Mouse (Mus musculus) heart, embryonic 15.5 days (tissue): ENCODE measurements around the gene Hmcn2. TPM values are rescaled to one million over a fixed set of nuclear protein-coding genes. Genes with fewer than 3 reads are reported as not detected.
A peak's percentile ranks its signal among the peaks of the same experiment; 100 is the strongest.

Experiments
- ATAC-seq: fragments of 200-750 bp; cut with Nextera tagmentation; replicated peaks from 2 replicates; pipeline ENCODE4 v1.8.0; 2017; ENCODE audit warnings: low read depth, moderate TSS enrichment; ENCODE audit not compliant: insufficient number of reproducible peaks, insufficient read depth, low FRiP score
- H3K27ac ChIP-seq: fragments of 300-500 bp; sonication (generic); 2 replicates; pipeline ENCODE4 v1.5.1; 2015; ENCODE audit warnings: mild to moderate bottlenecking, inconsistent platforms
- H3K27me3 ChIP-seq: fragments of 300-500 bp; sonication (generic); 2 replicates; pipeline ENCODE4 v1.6.1; 2015; ENCODE audit warnings: inconsistent platforms
- H3K36me3 ChIP-seq: fragments of 300-500 bp; sonication (generic); 2 replicates; pipeline ENCODE4 v1.6.1; 2015; ENCODE audit warnings: mild to moderate bottlenecking, inconsistent platforms
- H3K4me1 ChIP-seq: fragments of 300-500 bp; sonication (generic); replicated peaks from 2 replicates; pipeline ENCODE4 v1.6.1; 2015; ENCODE audit warnings: inconsistent platforms
- H3K4me2 ChIP-seq: fragments of 300-500 bp; sonication (generic); 2 replicates; pipeline ENCODE4 v1.6.1; 2015; ENCODE audit warnings: inconsistent platforms, mild to moderate bottlenecking, moderate library complexity
- H3K4me3 ChIP-seq: fragments of 300-500 bp; sonication (generic); 2 replicates; pipeline ENCODE4 v1.5.1; 2015; ENCODE audit warnings: mild to moderate bottlenecking, inconsistent platforms
- H3K9ac ChIP-seq: fragments of 300-500 bp; sonication (generic); 2 replicates; pipeline ENCODE4 v1.6.1; 2015; ENCODE audit warnings: mild to moderate bottlenecking, inconsistent platforms
- H3K9me3 ChIP-seq: fragments of 300-500 bp; sonication (generic); replicated peaks from 2 replicates; pipeline ENCODE4 v1.6.1; 2016; ENCODE audit warnings: inconsistent platforms
- WGBS: fragments of 180-500 bp; shearing (Covaris S2); methylation state at CpG from one replicate; pipeline ENCODE4 v1.1.7; 2015; ENCODE audit warnings: mixed read lengths; 5-methylcytosine and 5-hydroxymethylcytosine counted together
- polyA plus RNA-seq: library from polyadenylated mRNA; unstranded; fragments of >200 nt; fragmentation: Nextera tagmentation; extraction: Ambion mirVana; gene quantifications from 2 replicates; pipeline ENCODE4 v1.2.1, GENCODE M21; 2015

Gene Hmcn2
- polyA plus RNA-seq, 1 experiment from 2014 or later: 1.1 TPM

DNA sequence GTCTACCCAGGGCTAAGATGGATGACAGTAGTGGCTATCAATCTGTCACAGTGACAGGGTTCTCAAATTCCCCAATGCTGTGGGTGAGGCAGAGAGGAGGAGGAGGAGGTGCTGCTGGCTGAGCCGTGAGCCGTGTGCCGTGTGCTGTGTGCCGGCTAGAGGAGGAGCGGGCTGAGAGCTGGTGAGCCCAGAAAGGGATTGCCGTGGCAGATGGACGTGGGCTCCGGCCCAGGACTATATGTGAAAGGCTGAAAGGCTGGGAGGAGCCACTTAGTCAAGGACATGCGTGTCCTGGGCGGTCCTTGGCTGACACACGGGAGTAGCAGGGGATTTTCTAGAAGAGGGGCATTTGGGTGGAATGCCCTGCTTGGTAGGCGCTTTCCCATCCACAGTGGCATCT, 31.3 kb upstream of the Hmcn2 start:
- H3K9me3 ChIP-seq: no peaks in the 10 kb centered on the region
- peaks cover 44% of the 10 kb centered on the region for H3K36me3 ChIP-seq
- no peaks in the 10 kb centered on the region for H3K27me3 ChIP-seq
- no peak overlapping the region for H3K4me3 ChIP-seq
- no peak overlapping the region for H3K9ac ChIP-seq
- H3K4me1 ChIP-seq: peaks cover 5% of the 10 kb centered on the region
- no peak for ATAC-seq
- H3K4me2 ChIP-seq: no peak overlapping the region
- WGBS: 93% methylated on average over 12 of the region's 12 CpGs
- H3K27ac ChIP-seq: no peak overlapping the region

DNA sequence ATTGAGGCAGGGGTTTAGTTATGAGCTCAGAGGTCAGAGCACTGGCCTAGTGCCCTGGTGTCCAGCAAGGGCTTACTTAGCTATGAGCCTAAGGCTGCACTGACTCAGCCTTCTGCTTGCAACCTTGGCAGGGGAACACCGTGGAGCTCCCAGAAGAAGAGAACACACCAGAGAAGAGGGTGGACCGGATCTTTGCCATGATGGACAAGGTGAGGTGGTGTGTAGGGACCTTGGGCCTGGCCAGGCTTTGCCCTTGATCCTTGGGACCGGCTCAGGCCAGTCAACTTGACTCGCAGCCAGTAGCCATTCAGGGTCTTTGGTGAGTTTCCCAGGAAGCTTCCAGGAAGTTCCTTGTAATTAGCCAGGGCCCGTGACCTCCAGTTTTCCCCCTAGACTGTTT, 29.7 kb upstream of the Hmcn2 start:
- Histone ChIP-seq H3K36me3 (peaks cover 58% of the 10 kb centered on the region), H3K9ac (no peak overlapping the region), H3K4me3 (no peak overlapping the region), H3K9me3 (no peaks in the 10 kb centered on the region), H3K27me3 (no peaks in the 10 kb centered on the region), H3K4me2 (no peak overlapping the region), H3K27ac (no peak overlapping the region), H3K4me1 (no peaks in the 10 kb centered on the region)
- WGBS: 85% methylated on average over 5 of the region's 5 CpGs
- ATAC-seq: no peak

GRCm38 (mm10) chr2:31291421-31291820, 22.8 kb upstream of the Hmcn2 start:
- H3K4me1 ChIP-seq: no peaks in the 10 kb centered on the region
- H3K36me3 ChIP-seq: peaks cover 42% of the 10 kb centered on the region
- 9% methylated on average over 6 of the region's 6 CpGs for WGBS
- no peak for ATAC-seq
- H3K27me3 ChIP-seq: no peaks in the 10 kb centered on the region
- no peak overlapping the region for H3K4me3 ChIP-seq
- H3K27ac ChIP-seq: no peak overlapping the region
- no peak overlapping the region for H3K9ac ChIP-seq
- H3K4me2 ChIP-seq: no peak overlapping the region
- H3K9me3 ChIP-seq: no peaks in the 10 kb centered on the region

- H3K9me3 ChIP-seq: no peaks in the 10 kb centered on the region
- 3% methylated on average over 4 of the region's 4 CpGs for WGBS
- peaks cover 18% of the 10 kb centered on the region for H3K36me3 ChIP-seq
- ATAC-seq: no peak
- H3K4me3 ChIP-seq: no peak overlapping the region
- H3K27ac ChIP-seq: no peak overlapping the region
- H3K4me1 ChIP-seq: peaks cover 13% of the 10 kb centered on the region
- H3K27me3 ChIP-seq: no peaks in the 10 kb centered on the region
- no peak overlapping the region for H3K9ac ChIP-seq
- no peak overlapping the region for H3K4me2 ChIP-seq
Measured at GRCm38 (mm10) chr2:31294985-31295384, 19.2 kb upstream of the Hmcn2 start.

DNA sequence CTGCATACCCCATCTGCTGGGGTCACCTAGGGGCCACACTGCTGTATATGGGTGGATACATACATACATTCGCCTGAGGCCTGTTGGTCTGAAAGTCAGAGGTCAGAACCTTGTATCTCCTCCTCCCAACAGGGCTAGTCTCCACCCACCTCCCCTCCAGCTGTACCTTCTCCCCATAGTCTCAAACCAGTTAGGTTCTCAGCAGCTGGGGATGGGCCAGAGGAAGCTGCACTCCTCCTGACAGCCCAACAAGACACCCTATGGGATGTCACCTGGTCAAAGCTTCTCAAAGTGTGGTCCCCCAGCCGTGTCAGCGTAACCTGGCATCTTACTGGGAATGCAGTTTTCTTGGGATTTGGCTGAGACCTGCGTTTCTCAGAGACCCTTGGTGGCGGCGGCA, 17.8 kb upstream of the Hmcn2 start:
- 81% methylated on average over 6 of the region's 6 CpGs for WGBS
- H3K27me3 ChIP-seq: no peaks in the 10 kb centered on the region

GRCm38 (mm10) chr2:31297602-31298268, 16.5 kb upstream of the Hmcn2 start:
- ATAC-seq: peak; percentile 73
- peak overlapping the region; percentile 57 for H3K4me3 ChIP-seq
- 6% methylated on average over 17 of the region's 17 CpGs for WGBS
- H3K9me3 ChIP-seq: no peaks in the 10 kb centered on the region
- peaks cover 13% of the 10 kb centered on the region for H3K4me1 ChIP-seq
- H3K36me3 ChIP-seq: peaks cover 10% of the 10 kb centered on the region; the same call in 1 of the 2 replicates
- H3K4me2 ChIP-seq: peak overlapping the region; percentile 68
- no peaks in the 10 kb centered on the region for H3K27me3 ChIP-seq
- no peak overlapping the region for H3K27ac ChIP-seq
- H3K9ac ChIP-seq: peak overlapping the region; percentile 58

More for the DNA sequence above, 17.8 kb upstream of the Hmcn2 start:
- no peak; the same call in 1 of the 2 replicates for ATAC-seq
- Histone ChIP-seq H3K4me2 (no peak overlapping the region), H3K4me3 (no peak overlapping the region), H3K4me1 (peaks cover 13% of the 10 kb centered on the region), H3K9me3 (no peaks in the 10 kb centered on the region), H3K9ac (no peak overlapping the region), H3K36me3 (peaks cover 18% of the 10 kb centered on the region; the same call in 1 of the 2 replicates), H3K27ac (no peak overlapping the region)

DNA sequence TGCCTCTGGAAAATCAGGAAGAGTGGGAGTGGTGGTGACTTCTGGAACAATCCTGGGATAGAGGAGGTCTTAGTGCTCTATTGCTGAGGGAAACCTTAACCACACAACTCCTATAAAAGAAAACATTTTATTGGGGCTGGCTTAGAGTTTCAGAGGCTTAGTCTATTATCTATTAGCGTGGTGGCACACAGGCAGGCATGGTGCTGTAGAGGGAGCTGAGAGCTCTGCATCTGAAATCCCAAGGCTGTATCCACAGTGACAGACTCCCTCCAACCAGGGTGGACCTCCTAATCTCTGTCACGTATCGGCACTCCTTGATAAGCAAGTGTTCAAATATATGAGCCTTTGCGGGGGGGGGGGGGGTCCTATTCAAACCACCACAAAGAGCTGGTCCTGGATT, 15.4 kb upstream of the Hmcn2 start:
- no peak for ATAC-seq
- no peak overlapping the region for H3K27ac ChIP-seq
- peak overlapping the region; percentile 57; the same call in 1 of the 2 replicates for H3K4me3 ChIP-seq
- peaks cover 13% of the 10 kb centered on the region for H3K4me1 ChIP-seq
- WGBS: 25% methylated on average over 4 of the region's 4 CpGs
- H3K9me3 ChIP-seq: no peaks in the 10 kb centered on the region
- peaks cover 1% of the 10 kb centered on the region; the same call in 1 of the 2 replicates for H3K36me3 ChIP-seq
- H3K27me3 ChIP-seq: no peaks in the 10 kb centered on the region
- H3K4me2 ChIP-seq: peak overlapping the region; percentile 68
- no peak overlapping the region for H3K9ac ChIP-seq

- H3K9ac ChIP-seq: no peak overlapping the region
- ATAC-seq: no peak
- H3K4me3 ChIP-seq: no peak overlapping the region
- 30% methylated on average over 4 of the region's 4 CpGs for WGBS
- no peaks in the 10 kb centered on the region for H3K36me3 ChIP-seq
- peak overlapping the region; percentile 19; the same call in 1 of the 2 replicates for H3K4me2 ChIP-seq
- H3K27ac ChIP-seq: no peak overlapping the region
- no peaks in the 10 kb centered on the region for H3K9me3 ChIP-seq
- no peaks in the 10 kb centered on the region for H3K27me3 ChIP-seq
- H3K4me1 ChIP-seq: peaks cover 13% of the 10 kb centered on the region
Measured at GRCm38 (mm10) chr2:31299266-31299665, 14.9 kb upstream of the Hmcn2 start.

DNA sequence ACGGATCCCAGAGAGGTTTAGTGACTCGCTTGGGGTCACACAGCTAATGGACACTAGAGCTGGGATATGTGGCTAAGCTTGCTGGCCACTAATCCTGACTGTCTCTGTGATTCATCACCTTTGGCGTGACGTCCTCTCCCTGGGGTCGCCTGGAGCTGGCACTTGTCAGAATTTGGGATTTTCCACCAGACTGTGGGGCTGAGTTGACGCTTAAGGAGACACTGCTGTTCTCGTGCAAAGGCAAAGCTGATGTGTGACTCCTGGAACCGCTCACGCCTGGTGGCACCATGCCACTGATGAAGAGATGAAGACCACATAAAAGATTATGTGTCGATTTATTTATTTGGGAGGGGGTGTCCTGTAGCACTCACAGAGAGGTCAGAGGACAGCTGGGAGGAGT, 14.2 kb upstream of the Hmcn2 start:
- no peak overlapping the region for H3K9ac ChIP-seq

GRCm38 (mm10) chr2:31303177-31303576, 11.0 kb upstream of the Hmcn2 start:
- no peak overlapping the region for H3K4me2 ChIP-seq
- peaks cover 13% of the 10 kb centered on the region for H3K4me1 ChIP-seq
- no peaks in the 10 kb centered on the region for H3K27me3 ChIP-seq
- H3K27ac ChIP-seq: no peak overlapping the region
- no peaks in the 10 kb centered on the region for H3K36me3 ChIP-seq
- H3K4me3 ChIP-seq: no peak overlapping the region
- H3K9me3 ChIP-seq: no peaks in the 10 kb centered on the region
- no peak for ATAC-seq
- no peak overlapping the region for H3K9ac ChIP-seq
- WGBS: 61% methylated on average over 9 of the region's 9 CpGs

More for the DNA sequence above, 14.2 kb upstream of the Hmcn2 start:
- no peak overlapping the region for H3K4me3 ChIP-seq
- H3K4me1 ChIP-seq: peaks cover 13% of the 10 kb centered on the region
- H3K36me3 ChIP-seq: no peaks in the 10 kb centered on the region
- H3K4me2 ChIP-seq: no peak overlapping the region
- no peaks in the 10 kb centered on the region for H3K27me3 ChIP-seq
- WGBS: 68% methylated on average over 10 of the region's 10 CpGs
- H3K27ac ChIP-seq: no peak overlapping the region
- ATAC-seq: no peak
- H3K9me3 ChIP-seq: no peaks in the 10 kb centered on the region

GRCm38 (mm10) chr2:31304191-31304590, 10.0 kb upstream of the Hmcn2 start:
- WGBS: 61% methylated on average over 9 of the region's 9 CpGs
- H3K4me3 ChIP-seq: no peak overlapping the region
- H3K4me2 ChIP-seq: no peak overlapping the region

More at GRCm38 (mm10) chr2:31304191-31304590, 10.0 kb upstream of the Hmcn2 start:
- no peak for ATAC-seq
- Histone ChIP-seq H3K9me3 (no peaks in the 10 kb centered on the region), H3K27me3 (no peaks in the 10 kb centered on the region), H3K4me1 (0 out of 2 replicates have a peak, but pooled peaks cover 3% of the 10 kb centered on the region), H3K9ac (no peak overlapping the region), H3K27ac (no peak overlapping the region), H3K36me3 (no peaks in the 10 kb centered on the region)
